Mouse (Mus musculus): ENCODE measurements around the gene Amhr2.

GRCm38 (mm10) chr15:102468675-102469370, 23.7 kb downstream of the Amhr2 start:
- TF ChIP-seq POLR2A (IDR thresholded peaks at IDR 0.05; ENCODE audit: low read depth, low read length) (no peak), CTCF (IDR thresholded peaks at IDR 0.05; ENCODE audit: extremely low read depth, insufficient read depth, insufficient read length, insufficient replicate concordance) (no peak)
